Mouse (Mus musculus): ENCODE data around the gene Gimap8. TPM values are rescaled to one million over a fixed set of nuclear protein-coding genes. Genes with fewer than 3 reads are reported as not detected.

Gene Gimap8
- polyA plus RNA-seq, 2 experiments, result 0.70 to 2.3 TPM

- Histone ChIP-seq H3K27me3 (ENCODE audit: control insufficient read depth, insufficient read depth, low read length) (peaks cover 14% of the 10 kb centered on the region), H3K27ac (replicated peaks; ENCODE audit: low read depth, low read length) (no peak overlapping the region), H3K4me2 (replicated peaks; ENCODE audit: low read depth, low read length, severe bottlenecking) (no peak overlapping the region), H3K36me3 (ENCODE audit: control insufficient read depth, insufficient read depth, low read length) (peaks cover 23% of the 10 kb centered on the region), H3K9ac (ENCODE audit: low read depth, low read length, severe bottlenecking) (no peak overlapping the region), H3K9me3 (ENCODE audit: control insufficient read depth, low read length) (no peaks in the 10 kb centered on the region), H3K4me1 (ENCODE audit: control insufficient read depth, insufficient read depth, low read length) (no peaks in the 10 kb centered on the region), H3K4me3 (replicated peaks; ENCODE audit: low read length) (no peak overlapping the region)
- ATAC-seq (ENCODE audit: low FRiP score, low read depth), result no peak
- DNase-seq (ENCODE audit: low spot score), result no peak
- no peak for TF ChIP-seq POLR2A (IDR thresholded peaks at IDR 0.05; ENCODE audit: borderline replicate concordance, extremely low read depth, insufficient read depth, insufficient read length)
- WGBS, result 18% methylated on average over 1 of the region's 1 CpGs
These were observed 23.6 kb upstream of the Gimap8 start for GRCm38 (mm10) chr6:48623460-48623859.

- H3K4me3 ChIP-seq (replicated peaks; ENCODE audit: low read length), result peak within 1 kb of the TSS; percentile 44
- WGBS, result 30% methylated on average over 8 of the region's 8 CpGs
- peak within 1 kb of the TSS; percentile 86 for H3K4me2 ChIP-seq (replicated peaks; ENCODE audit: low read depth, low read length, severe bottlenecking)
- ATAC-seq (ENCODE audit: low FRiP score, low read depth) (no peak), DNase-seq (ENCODE audit: low spot score) (no peak)
- peak within 1 kb of the TSS; percentile 52 for H3K9ac ChIP-seq (ENCODE audit: low read depth, low read length, severe bottlenecking)
- no peaks in the 10 kb centered on the region for H3K36me3 ChIP-seq (ENCODE audit: control insufficient read depth, insufficient read depth, low read length)
- no peaks in the 10 kb centered on the region for H3K9me3 ChIP-seq (ENCODE audit: control insufficient read depth, low read length)
- no peaks in the 10 kb centered on the region for H3K4me1 ChIP-seq (ENCODE audit: control insufficient read depth, insufficient read depth, low read length)
- peaks cover 30% of the 10 kb centered on the region for H3K27me3 ChIP-seq (ENCODE audit: control insufficient read depth, insufficient read depth, low read length)
- no peak within 1 kb of the TSS for H3K27ac ChIP-seq (replicated peaks; ENCODE audit: low read depth, low read length)
- no peak for TF ChIP-seq POLR2A (IDR thresholded peaks at IDR 0.05; ENCODE audit: borderline replicate concordance, extremely low read depth, insufficient read depth, insufficient read length)
These were observed 20.6 kb upstream of the Gimap8 start, which contains the start of gene AI854703 for GRCm38 (mm10) chr6:48626464-48626863. AI854703 (plus strand) TSS chr6:48626764.

GRCm38 (mm10) chr6:48626984-48627383 is 20.1 kb upstream of the Gimap8 start:
- H3K27ac ChIP-seq (replicated peaks; ENCODE audit: low read depth, low read length), result no peak overlapping the region
- H3K9me3 ChIP-seq (ENCODE audit: control insufficient read depth, low read length), result no peaks in the 10 kb centered on the region
- DNase-seq (ENCODE audit: low spot score), result no peak
- ATAC-seq (ENCODE audit: low FRiP score, low read depth), result peak; percentile 38
- H3K27me3 ChIP-seq (ENCODE audit: control insufficient read depth, insufficient read depth, low read length), result peaks cover 30% of the 10 kb centered on the region
- H3K4me2 ChIP-seq (replicated peaks; ENCODE audit: low read depth, low read length, severe bottlenecking), result peak overlapping the region; percentile 86
- no peaks in the 10 kb centered on the region for H3K36me3 ChIP-seq (ENCODE audit: control insufficient read depth, insufficient read depth, low read length)
- TF ChIP-seq POLR2A (IDR thresholded peaks at IDR 0.05; ENCODE audit: borderline replicate concordance, extremely low read depth, insufficient read depth, insufficient read length), result no peak
- WGBS, result under 1% methylated on average over 26 of the region's 32 CpGs
- H3K9ac ChIP-seq (ENCODE audit: low read depth, low read length, severe bottlenecking), result peak overlapping the region; percentile 52
- H3K4me3 ChIP-seq (replicated peaks; ENCODE audit: low read length), result peak overlapping the region; percentile 44
- H3K4me1 ChIP-seq (ENCODE audit: control insufficient read depth, insufficient read depth, low read length), result no peaks in the 10 kb centered on the region

- Histone ChIP-seq H3K27me3 (ENCODE audit: control insufficient read depth, insufficient read depth, low read length) (peaks cover 30% of the 10 kb centered on the region), H3K4me3 (replicated peaks; ENCODE audit: low read length) (peak overlapping the region; percentile 44), H3K36me3 (ENCODE audit: control insufficient read depth, insufficient read depth, low read length) (no peaks in the 10 kb centered on the region), H3K4me2 (replicated peaks; ENCODE audit: low read depth, low read length, severe bottlenecking) (peak overlapping the region; percentile 86), H3K27ac (replicated peaks; ENCODE audit: low read depth, low read length) (no peak overlapping the region), H3K9ac (ENCODE audit: low read depth, low read length, severe bottlenecking) (peak overlapping the region; percentile 52), H3K9me3 (ENCODE audit: control insufficient read depth, low read length) (no peaks in the 10 kb centered on the region), H3K4me1 (ENCODE audit: control insufficient read depth, insufficient read depth, low read length) (no peaks in the 10 kb centered on the region)
- WGBS, result 3% methylated on average over 7 of the region's 7 CpGs
- no peak for DNase-seq (ENCODE audit: low spot score)
- ATAC-seq (ENCODE audit: low FRiP score, low read depth), result no peak
- TF ChIP-seq POLR2A (IDR thresholded peaks at IDR 0.05; ENCODE audit: borderline replicate concordance, extremely low read depth, insufficient read depth, insufficient read length), result no peak
These were observed 19.5 kb upstream of the Gimap8 start for GRCm38 (mm10) chr6:48627511-48627924.

- Histone ChIP-seq H3K27ac (replicated peaks; ENCODE audit: low read depth, low read length) (no peak overlapping the region), H3K4me2 (replicated peaks; ENCODE audit: low read depth, low read length, severe bottlenecking) (no peak overlapping the region), H3K4me3 (replicated peaks; ENCODE audit: low read length) (no peak overlapping the region), H3K4me1 (ENCODE audit: control insufficient read depth, insufficient read depth, low read length) (no peaks in the 10 kb centered on the region), H3K27me3 (ENCODE audit: control insufficient read depth, insufficient read depth, low read length) (peaks cover 30% of the 10 kb centered on the region), H3K9ac (ENCODE audit: low read depth, low read length, severe bottlenecking) (no peak overlapping the region), H3K9me3 (ENCODE audit: control insufficient read depth, low read length) (no peaks in the 10 kb centered on the region), H3K36me3 (ENCODE audit: control insufficient read depth, insufficient read depth, low read length) (no peaks in the 10 kb centered on the region)
- ATAC-seq (ENCODE audit: low FRiP score, low read depth), result no peak
- 85% methylated on average over 3 of the region's 3 CpGs for WGBS
- DNase-seq (ENCODE audit: low spot score), result no peak
- no peak for TF ChIP-seq POLR2A (IDR thresholded peaks at IDR 0.05; ENCODE audit: borderline replicate concordance, extremely low read depth, insufficient read depth, insufficient read length)
These were observed 18.7 kb upstream of the Gimap8 start for GRCm38 (mm10) chr6:48628377-48628776.

Measured in limb, embryonic 14.5 days (tissue).